Mouse (Mus musculus): ENCODE measurements around the gene U2af1l4.

U2af1l4 gene

GRCm38 (mm10) chr7:30586455-30587020, 23.4 kb downstream of the U2af1l4 start:
- no peak for DNase-seq (ENCODE audit: extremely low read depth, low read depth, low spot score)

DNA sequence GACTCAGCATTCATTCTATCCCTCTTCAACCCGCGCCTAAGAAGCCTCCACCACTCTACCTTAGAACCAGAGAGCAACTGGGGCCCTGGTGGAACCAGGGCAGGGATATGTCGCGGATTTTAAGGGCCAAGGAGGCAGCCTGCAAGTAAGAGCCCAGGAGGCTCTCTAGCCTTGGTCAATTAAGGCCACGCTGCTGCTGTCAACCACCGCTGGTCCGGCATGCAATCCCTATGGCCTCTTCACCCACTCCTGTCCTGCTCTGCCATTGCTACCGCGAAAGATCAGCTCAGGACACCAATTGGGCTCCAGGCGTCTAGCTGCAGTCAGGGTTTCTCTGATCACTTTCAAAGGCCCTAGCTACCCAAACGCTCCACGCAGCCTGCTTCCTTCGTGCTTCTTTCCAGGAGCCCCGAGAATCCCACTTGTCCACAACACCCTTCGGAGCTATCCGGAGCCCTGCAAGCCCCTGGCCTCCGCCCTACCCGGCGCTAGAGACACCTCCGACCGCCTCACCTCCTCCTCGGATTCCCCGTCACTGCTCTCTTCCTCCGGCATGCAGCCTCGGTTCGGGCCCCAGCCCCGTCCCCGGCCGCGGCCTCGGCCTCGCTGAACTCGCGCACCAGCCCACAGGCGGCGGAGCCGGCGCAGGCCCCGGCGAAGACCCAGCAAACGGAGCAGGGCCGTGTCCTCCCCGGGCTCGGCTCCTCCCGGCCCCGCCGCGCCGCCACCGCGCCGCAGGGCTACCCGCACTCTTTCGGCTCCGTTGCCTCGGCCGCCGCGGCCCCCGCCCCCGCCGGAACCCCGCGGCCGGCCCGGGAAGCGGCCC, 25.0 kb downstream of the U2af1l4 start:
- no peak for DNase-seq (ENCODE audit: extremely low read depth, low read depth, low spot score)

DNA sequence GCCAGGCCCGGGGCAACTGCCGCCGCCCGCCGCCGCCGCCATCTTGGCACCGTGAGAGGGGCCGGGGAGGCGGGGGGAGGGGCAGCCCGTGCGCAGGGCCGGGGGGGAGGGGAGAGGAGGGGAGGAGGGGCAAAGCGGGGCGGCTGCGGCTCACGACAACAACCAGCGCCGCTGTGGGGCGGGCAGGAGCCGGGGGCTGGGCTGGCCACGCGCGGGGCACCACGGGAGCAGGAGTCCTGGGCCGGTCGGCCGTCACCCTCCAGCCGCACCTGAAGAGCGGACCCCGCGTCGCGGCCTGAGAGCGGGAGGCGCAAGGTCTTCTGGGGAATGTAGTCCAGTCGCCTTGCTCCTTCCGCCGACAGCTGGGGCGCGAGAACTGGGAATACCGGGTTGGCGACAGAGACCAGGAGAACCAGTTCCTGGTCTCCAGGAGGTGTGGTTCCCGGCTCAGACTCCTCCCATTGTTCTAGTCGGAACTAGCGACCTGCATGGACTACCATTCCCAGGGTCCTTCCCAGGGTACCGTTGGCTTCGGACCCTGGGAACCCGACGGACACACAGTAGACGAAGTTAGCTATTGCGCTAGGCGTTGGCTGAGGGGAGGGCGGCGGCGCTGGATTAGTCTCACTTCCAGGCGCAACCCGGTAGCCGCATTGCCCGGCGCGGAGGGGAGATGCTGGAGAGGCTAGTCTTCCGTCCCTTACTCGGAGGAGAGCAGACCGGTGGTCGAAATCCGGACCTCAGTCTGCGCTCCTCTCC, 25.8 kb downstream of the U2af1l4 start, which contains the start of gene Kmt2b:
Gene Kmt2b, minus strand, starts transcription at position 51 of the 759 bp plus-strand sequence.
- peak; percentile 91 for DNase-seq (ENCODE audit: extremely low read depth, low read depth, low spot score)

- peak; percentile 33 for DNase-seq (ENCODE audit: extremely low read depth, low read depth, low spot score)
Measured at GRCm38 (mm10) chr7:30589435-30590301, 26.6 kb downstream of the U2af1l4 start.

DNA sequence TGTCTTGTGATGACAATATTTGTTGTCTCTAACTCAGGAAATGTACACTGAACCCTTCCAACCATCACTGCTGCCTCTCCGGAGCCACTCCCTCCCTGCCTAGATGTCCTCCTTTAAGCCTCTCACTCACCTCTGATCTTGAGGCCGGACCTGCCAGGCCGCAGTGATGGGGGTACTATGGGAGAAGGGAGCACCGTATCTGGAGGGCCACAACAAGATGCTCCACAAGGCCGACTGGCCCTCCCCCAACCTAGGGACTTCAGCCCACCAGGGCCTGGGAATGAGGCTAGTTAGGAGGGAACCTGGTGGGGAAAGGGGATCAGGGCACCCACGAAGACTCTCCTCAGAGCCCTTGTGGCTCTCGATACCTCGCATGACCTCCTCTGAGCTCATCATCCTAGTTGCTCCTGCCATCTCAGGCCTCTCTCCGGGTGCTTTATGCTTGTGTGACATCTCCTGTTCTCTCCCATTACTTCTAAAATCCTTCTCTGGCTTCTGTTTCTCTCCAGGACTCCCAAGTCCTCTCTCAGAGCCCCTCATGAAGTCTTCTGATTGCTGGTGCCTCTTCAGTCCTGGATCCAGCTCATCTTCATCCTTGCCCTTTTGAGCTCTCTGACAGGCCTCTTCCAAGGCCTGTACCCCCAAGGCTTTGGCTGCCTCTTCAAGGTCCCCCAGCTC, 28.0 kb downstream of the U2af1l4 start:
- DNase-seq (ENCODE audit: extremely low read depth, low read depth, low spot score): no peak

DNA sequence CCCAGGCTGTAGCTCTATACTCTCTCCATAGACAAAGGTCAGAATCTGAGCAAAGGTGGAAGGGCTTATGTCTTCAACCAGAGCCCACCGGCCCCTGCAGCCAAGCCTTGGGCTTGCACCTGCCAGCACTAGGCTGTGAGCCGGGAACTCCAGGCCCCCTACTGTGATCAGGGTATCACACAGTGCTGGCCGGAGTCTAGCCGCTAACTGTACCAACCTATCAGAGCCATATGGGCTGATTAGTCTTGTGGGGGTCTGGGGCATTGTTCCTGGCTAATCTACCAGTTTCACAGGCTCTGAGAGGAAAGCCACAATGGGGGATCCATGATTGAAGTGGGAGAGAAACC, 28.5 kb downstream of the U2af1l4 start:
- DNase-seq (ENCODE audit: extremely low read depth, low read depth, low spot score): no peak

DNA sequence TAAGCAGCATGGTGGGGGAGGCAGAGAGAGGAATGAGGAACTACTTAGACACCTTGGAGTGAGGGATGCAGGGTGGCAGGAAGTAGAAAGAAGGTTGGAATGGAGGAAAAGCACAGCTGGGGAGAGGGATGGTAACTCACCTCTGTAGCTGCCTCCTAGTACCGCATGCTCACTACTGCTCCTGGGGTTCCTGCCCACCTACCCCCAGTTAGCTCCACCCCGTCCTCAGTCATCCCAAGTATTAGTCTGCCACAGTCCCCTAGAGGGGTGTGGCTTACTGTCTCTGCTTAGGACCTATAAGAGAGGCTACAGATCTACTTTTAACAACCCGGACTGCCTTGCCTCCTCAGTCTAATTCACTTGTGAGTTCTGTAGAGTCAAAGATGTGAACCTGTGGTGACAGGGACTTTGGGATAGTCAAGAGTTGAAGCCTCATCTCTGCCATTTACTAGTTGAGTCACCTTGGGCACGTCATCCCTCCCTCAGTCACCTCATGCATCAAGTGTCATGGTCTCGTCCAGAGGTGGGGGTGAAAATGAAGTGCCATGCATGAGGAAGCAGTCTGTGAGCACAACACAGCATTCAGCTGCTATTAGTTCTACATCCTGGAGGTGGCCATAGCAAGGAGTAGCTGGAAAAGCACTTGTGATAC, 29.8 kb downstream of the U2af1l4 start:
- DNase-seq (ENCODE audit: extremely low read depth, low read depth, low spot score): no peak

DNA sequence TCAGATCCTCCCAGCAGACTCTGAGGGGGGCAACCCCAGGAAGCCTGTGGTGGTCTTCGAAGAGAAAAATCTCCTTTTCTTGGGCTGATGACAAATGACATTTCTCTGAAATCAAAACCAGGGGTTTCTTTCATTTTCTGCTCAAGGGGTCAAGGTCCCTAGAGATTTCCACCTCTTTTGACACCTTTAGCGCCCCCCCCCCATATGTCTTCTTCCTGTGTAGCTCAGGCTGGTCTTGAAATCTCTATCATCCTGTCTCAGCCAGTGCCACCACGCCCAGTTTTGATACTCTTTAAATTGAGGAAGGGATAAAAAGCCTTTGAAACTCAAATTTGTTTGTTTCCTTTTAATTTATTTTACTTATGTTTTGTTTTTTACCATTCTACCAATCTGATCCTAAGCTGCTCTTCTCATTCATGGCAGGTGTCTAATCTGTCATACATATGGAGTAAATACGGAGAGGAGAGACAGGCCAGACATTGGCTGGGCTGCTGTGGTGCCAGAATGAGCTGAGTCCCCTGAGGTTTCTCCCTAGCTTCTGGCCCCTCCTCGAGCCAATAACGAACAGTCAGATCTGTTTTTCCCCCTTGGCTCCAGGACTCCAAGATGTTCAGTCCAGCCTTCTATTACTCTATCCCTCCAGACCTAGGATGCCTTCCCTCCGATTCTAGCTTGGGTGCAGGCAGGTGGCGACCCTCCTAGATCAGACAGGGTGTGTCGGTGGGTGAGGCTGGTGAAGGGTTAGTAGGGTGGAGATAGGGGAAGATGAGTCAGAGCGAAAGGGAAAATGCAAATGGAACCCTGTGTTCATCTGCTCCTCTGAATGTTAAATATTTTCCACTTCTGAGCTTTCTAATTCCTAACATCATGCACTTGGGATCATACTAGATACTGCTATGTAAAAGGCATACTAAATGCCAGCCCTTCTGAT, 30.7 kb downstream of the U2af1l4 start:
- DNase-seq (ENCODE audit: extremely low read depth, low read depth, low spot score): no peak

GRCm38 (mm10) chr7:30594510-30595024, 31.5 kb downstream of the U2af1l4 start:
- DNase-seq (ENCODE audit: extremely low read depth, low read depth, low spot score): no peak

DNA sequence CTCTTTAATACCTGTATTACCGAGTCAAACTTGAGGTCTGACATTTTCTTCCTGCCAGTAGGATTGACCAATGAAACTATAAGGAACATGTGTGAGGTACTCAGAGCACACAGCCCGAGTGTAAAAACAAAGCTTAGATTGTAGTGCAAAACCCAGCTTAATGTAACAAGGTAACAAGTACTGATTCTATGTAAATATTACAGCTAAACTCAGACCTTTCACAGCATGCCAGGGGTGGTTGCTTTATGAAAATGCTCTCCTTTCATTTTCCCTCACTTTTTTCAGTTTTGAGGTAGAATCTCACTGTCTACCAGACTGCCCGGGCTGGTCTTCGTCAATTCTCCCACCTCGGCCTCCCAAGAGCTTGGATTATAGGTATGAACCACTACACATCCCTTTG, 33.0 kb downstream of the U2af1l4 start:
- DNase-seq (ENCODE audit: extremely low read depth, low read depth, low spot score): no peak

DNA sequence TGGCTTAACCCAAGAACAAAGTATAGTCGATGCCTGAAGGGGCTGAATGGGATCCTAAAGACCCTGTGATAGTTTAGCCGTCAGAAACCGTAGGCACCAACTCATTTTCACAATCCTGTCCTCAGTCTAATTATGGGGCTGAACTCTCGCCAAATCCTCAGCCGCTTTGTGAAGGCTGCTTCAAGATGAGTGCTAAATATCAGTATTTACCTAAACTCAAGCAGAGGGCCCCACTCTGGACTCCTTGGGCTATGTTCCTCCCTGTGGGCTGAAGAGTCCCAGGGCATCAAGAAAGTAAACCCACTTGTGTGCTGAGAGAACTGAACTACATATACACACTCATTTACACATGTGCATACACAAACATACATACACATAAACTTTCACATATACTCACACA, 33.7 kb downstream of the U2af1l4 start:
- DNase-seq (ENCODE audit: extremely low read depth, low read depth, low spot score): no peak

GRCm38 (mm10) chr7:30598786-30599185, 35.7 kb downstream of the U2af1l4 start, which contains the start of gene Zbtb32:
Gene Zbtb32 (minus strand): TSS chr7:30598909.
- DNase-seq (ENCODE audit: extremely low read depth, low read depth, low spot score): no peak

DNA sequence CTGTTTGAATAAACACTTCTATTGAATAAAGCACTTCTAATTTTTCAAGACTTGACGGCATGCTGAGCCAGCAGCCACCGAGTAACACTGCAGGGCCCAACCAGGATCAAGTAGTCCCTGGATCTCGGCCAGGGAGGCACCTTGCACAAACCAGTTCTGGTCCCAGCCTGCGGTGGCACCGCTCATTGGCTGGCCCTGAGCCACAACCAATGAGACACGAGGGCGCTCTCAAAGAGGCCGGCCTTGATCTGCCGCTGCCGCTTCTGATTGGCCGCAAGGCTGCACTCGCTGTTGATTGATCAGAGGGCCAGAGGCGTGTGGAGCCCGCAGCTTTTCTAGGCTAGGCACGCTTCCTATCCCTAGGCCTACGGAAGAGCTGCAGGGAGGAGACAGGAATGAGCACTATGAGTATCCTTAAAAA, 36.8 kb downstream of the U2af1l4 start:
- peak; percentile 74 for DNase-seq (ENCODE audit: extremely low read depth, low read depth, low spot score)

GRCm38 (mm10) chr7:30600651-30601050, 37.5 kb downstream of the U2af1l4 start:
- peak; percentile 46 for DNase-seq (ENCODE audit: extremely low read depth, low read depth, low spot score)

DNA sequence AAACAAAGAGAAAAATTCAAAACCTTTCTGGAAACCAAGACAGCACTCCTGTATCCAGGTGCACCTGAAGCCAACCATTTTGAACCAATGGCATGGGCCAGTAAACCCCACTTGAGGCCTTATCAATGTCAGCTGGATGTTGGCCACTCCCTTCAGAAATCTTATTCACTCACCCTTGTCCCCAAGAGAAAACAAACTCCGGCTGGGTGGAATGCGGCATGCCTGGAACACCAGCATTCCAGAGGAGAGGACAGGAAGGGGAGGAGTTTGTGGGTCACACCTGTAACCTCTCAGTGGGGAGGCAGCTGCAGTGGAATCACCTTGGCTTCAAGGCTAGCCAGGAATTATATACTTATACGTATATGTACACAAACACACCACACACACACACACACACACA, 39.5 kb downstream of the U2af1l4 start:
- DNase-seq (ENCODE audit: extremely low read depth, low read depth, low spot score): no peak

- no peak for DNase-seq (ENCODE audit: extremely low read depth, low read depth, low spot score)
Measured at GRCm38 (mm10) chr7:30604424-30604823, 41.3 kb downstream of the U2af1l4 start.

- DNase-seq (ENCODE audit: extremely low read depth, low read depth, low spot score): no peak
Measured at GRCm38 (mm10) chr7:30604944-30605343, 41.8 kb downstream of the U2af1l4 start.

GRCm38 (mm10) chr7:30607706-30608309, 44.7 kb downstream of the U2af1l4 start:
- DNase-seq (ENCODE audit: extremely low read depth, low read depth, low spot score): no peak
